Mouse (Mus musculus): Measurements from ENCODE around the gene Ctnnd2. TPM values are rescaled to one million over a fixed set of nuclear protein-coding genes. Genes with fewer than 3 reads are reported as not detected.

Ctnnd2 gene
- total and polyA plus RNA-seq, 3 experiments: 2.3 to 5.1 (median 3.3) TPM

GRCm38 (mm10) chr15:30875523-30875922 lies 703.1 kb downstream of the Ctnnd2 start:
- no peak for DNase-seq

DNA sequence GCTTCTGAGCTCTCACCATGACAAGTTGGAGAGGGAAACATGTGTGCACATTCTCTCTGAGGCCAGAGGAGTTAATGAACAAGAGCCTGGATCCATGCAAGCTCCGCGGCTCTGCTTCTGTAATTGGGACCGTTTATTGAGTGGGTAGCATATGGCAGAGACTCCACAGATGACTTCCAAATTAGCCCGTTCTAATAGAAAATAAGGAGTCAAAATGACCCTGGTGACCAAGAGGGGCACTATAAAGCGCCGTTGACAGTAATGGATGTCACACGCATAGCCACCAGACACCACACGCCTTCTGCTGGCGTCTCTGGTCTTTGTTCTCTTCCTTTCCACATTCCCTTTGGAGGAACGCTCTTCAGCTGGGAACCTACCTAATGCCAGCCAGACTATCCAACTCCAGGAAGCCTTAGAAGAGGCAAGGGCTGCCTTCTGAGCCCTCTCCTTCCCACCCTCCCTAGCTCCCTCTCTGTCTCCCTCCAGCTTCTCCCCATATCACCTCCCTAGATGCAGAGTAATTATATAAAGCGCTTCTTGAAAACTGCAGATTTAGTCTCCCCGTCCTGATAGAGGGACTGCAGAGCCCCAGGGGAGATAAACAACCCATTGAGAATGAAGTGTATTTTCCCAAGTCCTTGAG lies 712.4 kb downstream of the Ctnnd2 start:
- no peak for DNase-seq

DNA sequence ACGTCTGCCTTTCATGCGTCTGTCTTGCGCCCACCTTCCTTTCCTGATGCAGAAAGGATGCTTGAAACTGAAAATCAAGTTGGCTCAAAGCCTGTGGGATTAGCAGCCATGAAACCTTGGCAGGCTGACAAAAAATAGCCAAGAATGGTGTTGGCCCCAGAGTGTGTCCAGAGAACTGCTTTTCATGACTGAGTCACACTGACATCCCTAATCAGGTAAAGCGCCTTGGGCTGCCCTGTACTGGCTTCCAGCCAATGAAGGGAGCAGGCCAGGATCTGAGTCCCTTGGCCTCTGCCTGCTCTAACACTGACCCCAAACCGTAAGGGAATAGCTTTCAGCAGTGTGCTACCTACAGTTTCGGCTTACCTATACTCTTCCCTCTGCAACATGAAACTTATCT lies 713.0 kb downstream of the Ctnnd2 start:
- peak; percentile 24 for DNase-seq

DNA sequence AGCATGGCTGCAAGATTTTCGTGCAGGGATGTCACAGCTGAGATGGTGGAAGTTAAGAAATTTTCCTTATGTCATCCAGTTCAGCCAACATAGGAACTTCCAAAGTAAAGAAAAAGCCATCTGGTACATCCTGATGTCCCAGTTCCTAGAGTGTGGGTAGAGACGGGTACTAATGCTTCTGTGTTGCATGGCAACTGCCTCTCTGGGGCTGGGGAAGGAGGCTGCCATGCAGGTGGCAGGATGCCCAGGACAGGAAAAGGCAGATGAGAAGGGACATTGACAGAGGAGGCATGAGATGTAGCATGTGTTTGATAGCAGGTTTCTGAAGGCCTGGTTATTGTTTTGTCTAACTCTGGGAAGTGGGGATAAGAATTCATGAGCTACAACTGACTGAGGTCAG lies 715.2 kb downstream of the Ctnnd2 start:
- no peak for DNase-seq

GRCm38 (mm10) chr15:30891986-30892385 lies 719.6 kb downstream of the Ctnnd2 start:
- DNase-seq: no peak

- no peak for DNase-seq
Observed at GRCm38 (mm10) chr15:30895063-30895462, 722.7 kb downstream of the Ctnnd2 start.

- no peak for DNase-seq
Observed at GRCm38 (mm10) chr15:30897342-30897741, 724.9 kb downstream of the Ctnnd2 start.

GRCm38 (mm10) chr15:30908027-30908426 lies 735.6 kb downstream of the Ctnnd2 start:
- DNase-seq: no peak

GRCm38 (mm10) chr15:30913360-30913759 lies 741.0 kb downstream of the Ctnnd2 start:
- DNase-seq: no peak

DNA sequence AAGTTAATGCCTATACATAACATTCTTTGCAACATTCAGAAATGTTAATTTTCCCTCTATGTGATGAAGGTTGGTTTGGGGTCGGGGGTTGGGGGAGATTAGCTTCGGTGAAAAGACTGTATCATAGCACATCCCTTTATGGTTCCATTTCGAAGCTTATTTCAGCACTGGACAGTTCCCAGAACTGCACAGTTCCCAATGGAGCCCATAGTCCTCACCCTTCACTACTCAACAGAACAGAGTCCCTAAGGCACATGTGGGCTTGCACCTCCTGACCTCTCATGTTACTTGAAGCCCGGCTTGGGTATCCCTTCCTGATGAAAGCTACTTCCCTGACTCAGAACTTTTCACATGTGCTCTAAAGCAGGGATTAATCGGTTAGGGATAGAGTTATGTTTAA lies 753.4 kb downstream of the Ctnnd2 start:
- no peak for DNase-seq

- DNase-seq: peak; percentile 12
Observed at GRCm38 (mm10) chr15:30927632-30928031, 755.2 kb downstream of the Ctnnd2 start.

DNA sequence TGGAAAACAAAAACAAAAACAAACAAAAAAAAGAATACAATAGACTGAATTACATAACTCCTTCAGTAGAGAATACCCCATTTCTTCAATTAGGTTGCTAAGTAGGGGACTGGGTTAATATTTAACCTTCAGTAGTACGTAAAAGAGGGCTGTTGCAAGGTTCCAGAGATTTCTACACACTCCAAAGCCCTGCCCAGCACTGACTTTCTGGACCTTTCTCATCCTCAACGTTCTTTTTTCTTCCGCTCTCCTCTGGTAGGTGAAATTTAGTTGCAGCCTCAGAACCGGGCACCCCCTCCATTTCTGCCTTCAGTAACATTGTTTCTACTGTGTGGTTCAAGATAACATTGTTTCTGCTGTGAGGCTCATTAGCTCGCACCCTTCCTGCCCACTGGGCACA lies 759.5 kb downstream of the Ctnnd2 start:
- DNase-seq: no peak

DNA sequence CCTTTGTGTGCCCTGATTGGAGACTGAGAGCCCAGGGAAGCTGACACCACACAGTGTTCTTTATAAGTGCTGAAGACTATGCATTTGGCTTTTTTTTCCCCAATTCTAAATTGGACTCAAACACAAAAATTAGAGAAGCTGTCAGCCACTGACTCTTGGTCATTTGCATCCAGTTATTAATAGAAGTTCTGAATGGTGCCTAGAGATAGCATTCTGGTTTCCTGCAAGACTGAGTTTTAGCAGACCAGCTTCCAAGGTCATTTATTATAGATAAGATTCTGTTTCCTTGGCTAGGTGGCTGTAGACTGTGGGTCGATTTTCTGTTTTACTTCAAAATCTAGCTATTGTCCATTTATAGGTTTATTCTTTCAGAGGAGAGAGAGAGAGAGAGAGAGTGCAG lies 773.5 kb downstream of the Ctnnd2 start:
- no peak for DNase-seq

DNA sequence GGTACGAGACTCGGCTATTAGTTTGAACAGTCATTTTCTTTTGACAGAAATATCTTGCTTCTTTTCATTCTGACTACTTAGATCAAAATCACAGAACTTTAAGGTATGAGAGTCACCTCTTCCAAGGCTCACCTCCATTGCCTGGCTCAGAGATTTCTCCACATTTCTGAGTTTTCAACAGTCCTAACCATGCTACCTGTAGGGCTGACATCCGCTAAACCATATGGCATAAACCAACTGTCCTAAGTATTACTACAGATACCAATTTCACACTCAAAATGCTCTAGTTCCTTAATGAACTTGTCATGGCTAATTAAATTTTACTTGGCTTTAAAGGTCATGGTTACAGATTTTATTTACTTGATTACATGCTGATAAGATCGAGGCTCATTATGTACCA lies 786.1 kb downstream of the Ctnnd2 start:
- DNase-seq: no peak

- DNase-seq: no peak
Observed at GRCm38 (mm10) chr15:30962421-30963160, 790.2 kb downstream of the Ctnnd2 start.

DNA sequence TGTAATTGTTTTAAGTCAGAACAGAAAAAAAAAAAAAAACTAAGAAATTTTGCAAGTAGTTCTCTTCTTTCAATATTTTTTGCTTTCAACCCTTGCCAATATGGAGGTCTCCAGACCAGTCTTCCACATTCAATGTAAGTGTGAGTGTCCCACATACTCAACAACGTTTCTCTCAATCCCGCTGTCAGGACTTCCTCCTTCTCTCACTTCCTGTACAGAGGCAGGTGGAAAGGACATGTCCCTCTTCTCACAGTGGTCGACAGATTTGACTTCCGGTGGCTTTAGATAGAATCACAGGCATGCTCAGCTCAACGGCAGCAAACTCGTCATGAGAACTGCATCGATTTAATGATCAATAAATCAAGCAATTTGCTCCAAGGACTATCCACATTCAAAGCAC lies 791.7 kb downstream of the Ctnnd2 start:
- DNase-seq: no peak

DNA sequence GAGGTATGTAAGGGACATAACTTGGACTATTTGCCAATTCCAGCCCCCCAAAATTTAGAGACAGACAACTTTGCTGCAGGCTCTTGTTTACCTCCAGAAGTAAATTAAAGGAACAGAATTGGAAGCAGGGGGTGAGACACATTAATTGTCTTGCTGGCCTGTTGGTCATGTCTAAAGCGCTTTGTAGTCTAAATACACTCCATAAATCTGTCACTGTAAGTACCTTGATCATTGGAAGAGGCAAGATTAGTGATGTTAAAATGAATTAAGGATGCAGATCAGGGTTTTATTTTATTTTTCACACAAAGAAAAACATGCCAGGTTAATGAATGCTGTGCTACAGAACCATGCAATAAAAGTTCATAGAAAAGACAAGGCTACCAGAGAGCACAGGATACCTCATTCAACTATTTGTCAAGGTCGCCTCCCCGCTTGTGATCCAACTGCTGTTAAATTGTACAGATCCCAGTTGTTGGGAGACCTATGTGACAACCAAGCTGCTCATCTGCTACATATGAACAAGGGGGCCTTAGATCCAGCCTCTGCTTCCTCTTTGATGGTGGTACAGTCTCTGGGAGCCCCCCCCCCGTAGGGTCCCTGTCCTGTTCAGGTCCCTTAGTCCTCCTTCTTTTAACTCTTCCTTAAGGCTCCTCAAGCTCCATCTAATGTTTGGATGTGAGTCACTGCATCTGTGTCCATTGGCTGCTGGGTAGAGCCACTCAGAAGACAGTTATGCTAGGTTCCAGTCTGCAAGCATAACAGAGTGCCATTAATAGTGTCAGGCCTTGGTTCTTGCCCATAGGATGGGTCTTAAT lies 792.7 kb downstream of the Ctnnd2 start:
- DNase-seq: no peak

GRCm38 (mm10) chr15:30966826-30967225 lies 794.4 kb downstream of the Ctnnd2 start:
- DNase-seq: no peak

GRCm38 (mm10) chr15:30974436-30974835 lies 802.0 kb downstream of the Ctnnd2 start:
- DNase-seq: no peak

DNA sequence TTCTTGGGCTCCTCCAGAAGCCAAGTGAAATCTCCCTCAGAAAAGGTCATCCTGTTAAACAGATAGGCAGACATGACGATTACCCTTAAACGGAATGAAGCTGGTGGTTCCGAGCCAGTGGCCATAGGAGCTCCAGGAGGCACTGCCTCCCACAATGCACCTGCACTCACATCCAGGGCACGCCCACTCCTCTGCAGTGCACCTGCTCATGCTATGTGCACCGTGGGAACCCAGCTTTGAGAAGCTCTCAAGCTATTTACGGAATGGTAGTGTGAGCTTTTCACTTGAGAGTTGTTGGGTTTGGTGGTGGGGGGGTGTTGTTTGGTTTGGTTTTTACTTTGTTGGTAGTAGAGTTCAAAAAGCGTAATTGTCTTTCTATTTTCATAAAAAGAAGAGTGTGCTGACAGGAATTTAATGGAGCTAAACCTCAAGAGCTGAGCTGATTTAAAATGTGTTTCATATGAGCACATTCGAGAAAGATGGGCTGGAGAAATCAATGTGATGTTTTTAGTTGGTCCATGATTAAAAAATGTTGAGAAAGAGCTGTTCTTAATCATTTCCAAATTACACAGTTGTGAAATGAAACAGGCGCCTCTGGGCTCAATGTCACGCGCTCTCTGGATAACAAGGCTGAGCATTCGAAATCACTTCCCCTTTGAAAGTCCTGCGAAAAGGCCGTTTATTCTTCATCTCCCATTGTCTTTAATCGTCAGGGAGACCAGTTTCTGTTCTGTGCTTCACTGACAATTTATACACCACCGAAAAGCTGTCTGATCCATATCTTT lies 802.8 kb downstream of the Ctnnd2 start:
- DNase-seq: no peak

DNA sequence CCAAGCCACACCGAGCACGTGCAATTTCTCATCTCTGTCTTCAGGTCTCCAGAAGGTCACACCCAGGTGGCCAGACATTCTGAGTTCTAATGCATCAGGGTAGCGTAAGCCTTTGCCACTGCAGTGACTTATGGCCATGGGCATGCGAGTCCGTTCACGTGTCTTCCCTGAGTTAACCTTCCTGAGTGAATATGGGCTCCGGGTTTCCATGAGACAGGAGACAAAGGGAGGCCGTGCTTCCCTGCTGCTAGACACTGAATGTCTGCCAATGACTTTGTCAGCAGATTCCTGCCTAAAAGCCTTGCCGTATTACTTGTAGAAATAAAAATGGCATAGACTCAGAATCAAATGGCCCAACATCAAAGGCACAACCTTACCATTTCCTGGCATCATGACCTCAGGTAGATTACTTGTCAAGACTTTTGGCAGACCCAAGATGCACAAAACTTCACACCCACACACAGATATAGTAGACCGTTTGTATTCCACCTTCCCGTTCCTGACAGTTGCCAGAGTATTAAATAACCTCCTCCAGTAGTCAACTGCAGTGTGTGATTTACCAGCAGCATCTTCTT lies 804.9 kb downstream of the Ctnnd2 start:
- DNase-seq: no peak

DNA sequence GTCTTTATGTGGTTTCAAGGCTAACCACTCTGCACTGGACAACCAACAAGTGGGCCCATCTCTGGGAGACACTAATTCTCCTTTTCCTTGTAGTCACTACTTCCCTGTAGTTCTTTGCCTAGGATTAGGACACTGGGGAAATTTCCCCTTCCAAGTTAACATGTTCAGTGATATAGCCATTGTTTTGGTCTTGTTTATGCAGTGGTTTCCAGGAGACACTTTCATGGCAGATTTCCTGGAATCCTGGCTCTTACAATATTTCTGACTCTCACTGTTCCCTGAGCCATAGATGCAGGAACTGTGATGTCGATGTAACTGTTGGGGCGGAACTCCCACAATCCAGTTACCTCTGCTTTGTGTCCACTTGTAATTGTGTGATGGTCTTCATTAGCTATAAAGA lies 814.5 kb downstream of the Ctnnd2 start:
- no peak for DNase-seq
